Mouse (Mus musculus): ENCODE measurements around the gene Gm14085.
"Not testable (repeated sequence)": the region's sequence is repeated elsewhere in the genome, so short reads cannot be mapped to it uniquely, and the experiment has no call there.

DNA sequence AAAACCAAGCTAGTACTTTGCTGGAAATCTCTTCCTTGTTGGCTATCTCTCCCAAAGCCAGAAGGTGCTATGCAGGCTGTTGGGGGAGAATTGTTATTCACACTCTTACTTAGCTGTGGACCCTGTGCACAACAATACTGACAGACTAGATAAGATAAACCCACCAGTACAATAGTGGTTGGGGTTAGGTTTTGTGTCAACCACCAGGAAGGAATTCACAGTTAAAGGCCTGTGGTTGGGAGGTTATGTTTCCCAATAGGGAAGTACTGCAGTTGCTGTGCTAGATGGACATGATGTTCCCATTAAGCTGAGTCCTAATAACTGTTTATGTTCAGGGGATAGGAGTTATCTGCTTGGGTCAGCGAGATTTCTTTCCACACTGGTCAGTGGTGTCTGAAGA, 954 bp upstream of the Gm14085 start:
- TF ChIP-seq CTCF, EP300 (IDR thresholded peaks at IDR 0.05; ENCODE audit: low read depth): not testable (repeated sequence)
